Comparison of ENCODE assay signal across 8 mouse cellular contexts in genomic region chr2:57117201-57117951, GRCm38 (mm10). TPM values are rescaled to one million over a fixed set of nuclear protein-coding genes. Genes with fewer than 3 reads are reported as not detected.
DNase-seq lines count a peak whose midpoint lies in the region; ATAC-seq and TF ChIP-seq lines count a peak whose summit lies in the region.

No protein-coding gene starts in this region.

- peak overlapping the region; percentile 73 for H3K4me3 ChIP-seq in ES-E14 (ENCODE audit: insufficient read depth in 1 of 2, low read depth in 1 of 2, low read length in 2 of 2, poor library complexity in 1 of 2, severe bottlenecking in 1 of 2)
- peak overlapping the region; percentile 75 for H3K4me3 ChIP-seq in bone marrow macrophage, adult 2 months (ENCODE audit: insufficient read depth, low read length)
- peak overlapping the region; percentile 54 for H3K4me3 ChIP-seq in embryonic fibroblast, embryonic 13.5 days (ENCODE audit: insufficient read depth, low read length)
- H3K4me3 ChIP-seq in heart, embryonic 12.5 days = peak overlapping the region; percentile 73
- peak overlapping the region; percentile 77 for H3K4me3 ChIP-seq in kidney, embryonic 15.5 days (replicated peaks)
- H3K4me3 ChIP-seq in liver, embryonic 11.5 days (ENCODE audit: low read depth, low read length) = peak overlapping the region; percentile 83

- no peak for TF ChIP-seq CTCF in bone marrow macrophage, adult 2 months (IDR thresholded peaks at IDR 0.05; ENCODE audit: low read depth, low read length)
- TF ChIP-seq CTCF in embryonic fibroblast, embryonic 13.5 days (IDR thresholded peaks at IDR 0.05; ENCODE audit: borderline replicate concordance, insufficient read depth, low read length) = peak; percentile 14; the same call in 1 of the 2 replicates

- H3K9ac ChIP-seq in ES-E14 (ENCODE audit: insufficient read depth, low read depth, low read length, poor library complexity, severe bottlenecking) = no peak overlapping the region
- H3K9ac ChIP-seq in heart, embryonic 12.5 days = peak overlapping the region; percentile 80
- peak overlapping the region; percentile 50 for H3K9ac ChIP-seq in kidney, embryonic 15.5 days
- H3K9ac ChIP-seq in liver, embryonic 11.5 days (ENCODE audit: low read depth, low read length) = peak overlapping the region; percentile 71

- in situ Hi-C loops in ES-E14 (cut with MboI; ENCODE audit: low sequenced_read_pairs in 2 of 2, unreplicated experiment in 2 of 2) = no loop called here

- no peak for TF ChIP-seq POLR2A in bone marrow macrophage, adult 2 months (IDR thresholded peaks at IDR 0.05; ENCODE audit: borderline replicate concordance, low read depth, low read length)
- 0 out of 2 replicates have a peak, but pooled peaks have one; percentile 32 for TF ChIP-seq POLR2A in embryonic fibroblast, embryonic 13.5 days (IDR thresholded peaks at IDR 0.05; ENCODE audit: low read depth, low read length)

- H3K27me3 ChIP-seq in heart, embryonic 12.5 days (replicated peaks) = peaks cover 14% of the 10 kb centered on the region
- H3K27me3 ChIP-seq in kidney, embryonic 15.5 days = peaks cover 30% of the 10 kb centered on the region
- peaks cover 23% of the 10 kb centered on the region for H3K27me3 ChIP-seq in liver, embryonic 11.5 days (replicated peaks; ENCODE audit: control insufficient read depth, insufficient read depth, low read length)

- DNase-seq in ES-E14 (ENCODE audit: low read depth, low spot score) = no peak
- no peak for DNase-seq in liver, embryonic 11.5 days (ENCODE audit: low spot score)
- DNase-seq in thymus, postnatal 25 days = peak; percentile 50

- no peak overlapping the region for H3K27ac ChIP-seq in ES-E14 (ENCODE audit: insufficient read depth, low read depth, low read length, poor library complexity, severe bottlenecking)
- peak overlapping the region; percentile 60 for H3K27ac ChIP-seq in bone marrow macrophage, adult 2 months (ENCODE audit: insufficient read depth, low read depth, low read length)
- H3K27ac ChIP-seq in embryonic fibroblast, embryonic 13.5 days (ENCODE audit: insufficient read depth, low read length) = peak overlapping the region; percentile 91
- peak overlapping the region; percentile 91 for H3K27ac ChIP-seq in heart, embryonic 12.5 days (ENCODE audit: poor library complexity, severe bottlenecking)
- peak overlapping the region; percentile 78 for H3K27ac ChIP-seq in kidney, embryonic 15.5 days
- H3K27ac ChIP-seq in liver, embryonic 11.5 days (ENCODE audit: low read depth, low read length) = peak overlapping the region; percentile 75

- WGBS in heart, embryonic 12.5 days = 3% methylated on average over 12 of the region's 13 CpGs
- WGBS in kidney, embryonic 15.5 days = 4% methylated on average over 13 of the region's 13 CpGs
- WGBS in liver, embryonic 11.5 days = 3% methylated on average over 13 of the region's 13 CpGs

- H3K4me2 ChIP-seq in heart, embryonic 12.5 days = peak overlapping the region; percentile 100
- peak overlapping the region; percentile 99 for H3K4me2 ChIP-seq in kidney, embryonic 15.5 days
- H3K4me2 ChIP-seq in liver, embryonic 11.5 days = peak overlapping the region; percentile 100

- ATAC-seq in heart, embryonic 12.5 days (ENCODE audit: insufficient number of reproducible peaks, low FRiP score) = peak; percentile 27; the same call in 1 of the 2 replicates
- no peak for ATAC-seq in kidney, embryonic 15.5 days (replicated peaks; ENCODE audit: low FRiP score)
- peak; percentile 50 for ATAC-seq in liver, embryonic 11.5 days (replicated peaks; ENCODE audit: low FRiP score)
- ATAC-seq in monocyte, adult 5-6 weeks (replicated peaks; ENCODE audit: insufficient number of reproducible peaks, low FRiP score, low TSS enrichment, poor library complexity, severe bottlenecking) = peak; percentile 75

- H3K4me1 ChIP-seq in ES-E14 (ENCODE audit: control insufficient read depth in 2 of 2, insufficient read depth in 2 of 2, low read length in 2 of 2, poor library complexity in 1 of 2) = peaks cover 0 to under 1% of the 10 kb centered on the region in 2 experiments; a peak in 2 of 4 replicates
- H3K4me1 ChIP-seq in bone marrow macrophage, adult 2 months (ENCODE audit: control insufficient read depth, insufficient read depth, low read length) = peaks cover 3% of the 10 kb centered on the region
- peaks cover 3% of the 10 kb centered on the region; the same call in 1 of the 2 replicates for H3K4me1 ChIP-seq in embryonic fibroblast, embryonic 13.5 days (ENCODE audit: control insufficient read depth, insufficient read depth, low read length)
- peaks cover 24% of the 10 kb centered on the region for H3K4me1 ChIP-seq in heart, embryonic 12.5 days (replicated peaks)
- H3K4me1 ChIP-seq in kidney, embryonic 15.5 days = peaks cover 25% of the 10 kb centered on the region
- H3K4me1 ChIP-seq in liver, embryonic 11.5 days (replicated peaks; ENCODE audit: control insufficient read depth, insufficient read depth, low read length) = peaks cover 6% of the 10 kb centered on the region; the same call in 1 of the 2 replicates

- H3K36me3 ChIP-seq in ES-E14 (ENCODE audit: control insufficient read depth, insufficient read depth, low read length, poor library complexity, severe bottlenecking) = no peaks in the 10 kb centered on the region
- H3K36me3 ChIP-seq in heart, embryonic 12.5 days = no peaks in the 10 kb centered on the region
- H3K36me3 ChIP-seq in kidney, embryonic 15.5 days = no peaks in the 10 kb centered on the region
- H3K36me3 ChIP-seq in liver, embryonic 11.5 days (ENCODE audit: control insufficient read depth, insufficient read depth, low read length) = no peaks in the 10 kb centered on the region

- no peaks in the 10 kb centered on the region for H3K9me3 ChIP-seq in ES-E14 (ENCODE audit: control insufficient read depth, insufficient read depth, low read depth, low read length)
- H3K9me3 ChIP-seq in heart, embryonic 12.5 days (replicated peaks) = peaks cover 2% of the 10 kb centered on the region; the same call in 1 of the 2 replicates
- H3K9me3 ChIP-seq in kidney, embryonic 15.5 days (replicated peaks) = no peaks in the 10 kb centered on the region
- H3K9me3 ChIP-seq in liver, embryonic 11.5 days (ENCODE audit: control insufficient read depth, low read length) = no peaks in the 10 kb centered on the region

TF ChIP-seq in ES-E14, 5 proteins besides CTCF, POLR2A, EP300 and RAD21:
- no peak for TF ChIP-seq ZNF384 (IDR thresholded peaks at IDR 0.05; ENCODE audit: low read depth, low read length)
- no peak for TF ChIP-seq MAFK (IDR thresholded peaks at IDR 0.05; ENCODE audit: insufficient read depth, low read depth, low read length)
- no peak for TF ChIP-seq ZC3H11A (IDR thresholded peaks at IDR 0.05; ENCODE audit: borderline replicate concordance, low read depth, low read length)

RNA-seq across cellular contexts. Expression of gene Nr4a2, which starts 6.4 kb away (rescaled TPM):
- 0.45 and 0.48 TPM in 2 replicates for total RNA-seq in ES-E14 (2012; rRNA removed)
- 0.75 and 1.0 TPM in 2 replicates for polyA plus RNA-seq in bone marrow macrophage, adult 2 months (2012; ENCODE audit: insufficient read depth, insufficient read length, missing spikeins)
- 5.7 and 8.1 TPM in 2 replicates for polyA plus RNA-seq in embryonic fibroblast, embryonic 13.5 days (2011; ENCODE audit: insufficient read length, low read depth, missing spikeins)
- polyA plus RNA-seq in heart, embryonic 12.5 days (2016; fragmentation: Nextera tagmentation; extraction: Ambion mirVana) = 3.5 and 3.8 TPM in 2 replicates
- polyA plus RNA-seq in kidney, embryonic 15.5 days (2015; fragmentation: Nextera tagmentation; extraction: Ambion mirVana) = 4.2 and 4.6 TPM in 2 replicates
- 2.0 and 2.1 TPM in 2 replicates for polyA plus RNA-seq in liver, embryonic 11.5 days (2014; fragmentation: Nextera tagmentation; extraction: Ambion mirVana)
- total RNA-seq in monocyte, adult 5-6 weeks (2017) = 28.6 to 50.3 TPM (median 33.9 TPM) in 3 replicates
